Mouse (Mus musculus): ENCODE measurements at regions not wholly inside any gene's neighbourhood (a gene's known extent, or its start where the extent isn't known, plus 50 kb on each side); places are given as distances from the start of the nearest gene placed in this dataset.

DNA sequence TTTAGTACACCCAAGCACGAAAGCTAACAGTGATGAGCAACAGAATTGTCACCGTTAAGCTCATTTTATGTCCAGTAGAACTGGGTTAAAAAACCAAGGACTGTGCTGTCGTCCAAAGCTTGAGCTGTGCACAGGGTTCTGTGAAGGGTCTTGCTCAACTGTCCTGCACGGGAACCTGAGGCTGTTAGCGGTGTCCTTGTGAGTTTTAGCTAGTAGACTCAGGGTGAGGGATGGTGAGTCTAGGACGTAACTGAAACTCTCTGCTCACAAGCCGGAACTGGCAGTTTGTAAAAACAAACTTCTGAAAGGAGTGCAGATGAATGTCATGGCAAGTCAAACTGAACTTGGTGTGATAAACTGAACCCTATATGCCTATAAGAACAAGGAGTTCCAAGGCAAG lies 95.6 kb downstream of the 1700020N01Rik start:
- Histone ChIP-seq H3K36me3 (replicated peaks) (no peaks in the 10 kb centered on the region), H3K4me1 (peaks cover 12% of the 10 kb centered on the region; the same call in 1 of the 2 replicates), H3K27ac (no peak overlapping the region), H3K4me3 (replicated peaks) (no peak overlapping the region), H3K27me3 (no peaks in the 10 kb centered on the region), H3K9me3 (no peaks in the 10 kb centered on the region), H3K9ac (no peak overlapping the region), H3K4me2 (no peak overlapping the region)
- WGBS = 89% methylated on average over 7 of the region's 7 CpGs
- ATAC-seq (ENCODE audit: low FRiP score) = no peak

DNA sequence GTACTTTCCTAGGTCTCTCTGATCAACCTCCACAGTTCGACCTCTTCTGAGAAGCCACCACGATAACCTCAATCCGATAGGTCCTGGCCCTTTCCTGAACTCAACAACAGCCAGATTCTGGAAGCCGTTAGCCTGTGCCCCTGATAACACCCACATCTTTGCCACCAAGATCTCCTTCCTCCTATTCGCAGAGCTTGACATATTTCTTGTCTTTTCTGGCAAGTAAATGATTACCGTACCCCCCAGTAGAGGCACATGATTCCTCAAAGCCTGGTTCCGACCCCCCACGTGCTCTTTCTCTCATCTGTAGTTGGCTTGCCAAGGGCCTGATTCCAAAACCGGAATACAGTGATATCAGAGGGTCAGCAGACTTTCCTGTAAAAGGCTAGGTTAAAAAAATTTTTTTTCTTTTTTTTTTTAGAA lies 96.9 kb downstream of the 1700020N01Rik start:
- Histone ChIP-seq H3K36me3 (replicated peaks) (no peaks in the 10 kb centered on the region), H3K9me3 (no peaks in the 10 kb centered on the region), H3K4me3 (replicated peaks) (no peak overlapping the region), H3K4me2 (no peak overlapping the region), H3K27me3 (no peaks in the 10 kb centered on the region), H3K9ac (no peak overlapping the region), H3K27ac (no peak overlapping the region), H3K4me1 (peaks cover 9% of the 10 kb centered on the region; the same call in 1 of the 2 replicates)
- no peak for ATAC-seq (ENCODE audit: low FRiP score)
- 91% methylated on average over 9 of the region's 9 CpGs for WGBS

DNA sequence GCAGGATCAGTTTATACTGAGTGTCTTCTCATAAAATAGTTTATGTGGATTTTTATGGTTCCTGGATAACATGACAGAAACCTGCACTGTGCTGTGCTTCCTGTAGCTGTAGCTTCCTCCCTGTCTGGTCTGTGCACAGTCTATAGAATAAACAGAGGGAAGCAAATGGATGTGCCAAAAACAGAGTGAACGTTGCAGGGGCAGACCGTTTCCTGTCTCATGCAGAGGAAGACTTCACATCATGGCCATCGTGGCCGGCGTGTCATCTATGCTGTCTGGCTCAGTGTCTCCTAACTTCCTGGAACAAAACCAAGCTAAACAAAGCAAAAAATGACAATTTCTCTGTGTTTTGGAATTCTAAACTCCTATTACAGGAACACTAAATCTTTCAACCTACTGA lies 102.2 kb downstream of the 1700020N01Rik start:
- H3K4me2 ChIP-seq = no peak overlapping the region
- H3K9ac ChIP-seq = no peak overlapping the region
- H3K27ac ChIP-seq = no peak overlapping the region
- H3K9me3 ChIP-seq = no peaks in the 10 kb centered on the region
- 90% methylated on average over 5 of the region's 5 CpGs for WGBS
- no peak for ATAC-seq (ENCODE audit: low FRiP score)
- no peaks in the 10 kb centered on the region for H3K27me3 ChIP-seq
- no peak overlapping the region for H3K4me3 ChIP-seq (replicated peaks)
- H3K4me1 ChIP-seq = no peaks in the 10 kb centered on the region
- H3K36me3 ChIP-seq (replicated peaks) = no peaks in the 10 kb centered on the region

DNA sequence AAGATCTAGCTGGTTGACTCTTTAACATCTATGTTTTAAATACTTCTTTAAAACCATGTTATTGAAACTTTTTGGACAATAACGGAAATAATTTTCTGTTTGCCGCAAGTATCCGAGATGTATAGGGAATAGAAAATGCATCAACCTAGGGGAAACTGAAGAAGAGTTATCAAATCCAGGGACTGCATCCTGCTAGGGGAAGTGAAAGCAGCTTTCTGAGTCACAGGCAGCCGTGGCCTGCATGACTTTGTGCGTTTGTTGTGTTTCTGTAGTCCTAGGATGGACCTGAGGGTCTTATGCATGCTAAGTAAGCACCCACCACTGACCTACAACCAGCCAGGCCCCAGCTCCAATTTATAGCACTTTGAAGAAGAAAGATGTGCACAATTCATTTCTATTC lies 103.7 kb downstream of the 1700020N01Rik start:
- Histone ChIP-seq H3K9me3 (no peaks in the 10 kb centered on the region), H3K4me2 (no peak overlapping the region), H3K4me1 (peaks cover 4% of the 10 kb centered on the region; the same call in 1 of the 2 replicates), H3K36me3 (replicated peaks) (no peaks in the 10 kb centered on the region), H3K27ac (no peak overlapping the region), H3K4me3 (replicated peaks) (no peak overlapping the region), H3K9ac (no peak overlapping the region), H3K27me3 (no peaks in the 10 kb centered on the region)
- no peak for ATAC-seq (ENCODE audit: low FRiP score)
- WGBS = 90% methylated on average over 5 of the region's 5 CpGs

DNA sequence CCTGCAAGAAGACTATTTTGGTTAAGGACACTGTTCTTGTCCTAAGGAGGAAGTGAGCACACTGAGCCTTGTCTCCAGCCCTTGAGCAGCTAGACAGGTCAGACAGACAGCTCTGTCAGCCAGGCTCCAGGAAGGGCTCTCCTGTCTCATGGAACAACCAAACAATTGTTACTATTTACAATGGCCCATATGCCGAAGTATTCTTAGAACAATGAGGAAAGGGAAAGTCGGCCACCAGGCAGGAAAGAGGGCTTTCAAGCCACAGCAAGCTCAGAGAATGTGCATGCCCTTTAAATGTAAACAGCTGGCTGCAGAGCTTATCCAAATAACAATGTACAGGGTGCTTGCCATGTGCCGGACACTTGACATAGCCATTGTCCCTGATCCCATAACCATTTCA lies 108.6 kb downstream of the 1700020N01Rik start:
- WGBS = 18% methylated on average over 3 of the region's 3 CpGs
- H3K27ac ChIP-seq = no peak overlapping the region
- H3K36me3 ChIP-seq (replicated peaks) = no peaks in the 10 kb centered on the region
- H3K27me3 ChIP-seq = no peaks in the 10 kb centered on the region
- no peak overlapping the region for H3K4me2 ChIP-seq
- ATAC-seq (ENCODE audit: low FRiP score) = no peak
- H3K4me3 ChIP-seq (replicated peaks) = no peak overlapping the region
- no peaks in the 10 kb centered on the region for H3K9me3 ChIP-seq
- no peak overlapping the region for H3K9ac ChIP-seq
- H3K4me1 ChIP-seq = peaks cover 6% of the 10 kb centered on the region; the same call in 1 of the 2 replicates

DNA sequence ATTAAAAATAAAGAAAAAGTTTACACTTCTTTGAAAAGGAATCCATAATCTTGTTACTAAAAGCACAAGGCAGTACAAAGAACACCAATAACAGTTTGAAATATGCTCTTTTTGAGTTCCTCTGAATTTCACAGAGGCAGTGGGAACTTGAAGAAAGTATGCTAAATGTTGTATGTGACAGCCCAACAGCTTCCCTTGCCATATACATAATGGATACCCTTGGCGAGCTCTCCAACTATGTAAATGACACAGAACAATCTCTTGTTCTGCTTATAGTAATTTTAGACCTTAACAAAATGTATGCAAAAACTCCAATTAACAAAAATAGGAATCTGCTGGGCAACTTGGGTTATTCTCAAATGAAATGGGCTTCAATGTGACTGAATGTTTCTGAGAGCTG lies 109.2 kb downstream of the 1700020N01Rik start:
- WGBS = 68% methylated on average over 1 of the region's 1 CpGs
- no peak overlapping the region for H3K27ac ChIP-seq
- no peak overlapping the region for H3K4me3 ChIP-seq (replicated peaks)
- H3K9me3 ChIP-seq = no peaks in the 10 kb centered on the region
- no peak overlapping the region for H3K4me2 ChIP-seq
- peaks cover 6% of the 10 kb centered on the region; the same call in 1 of the 2 replicates for H3K4me1 ChIP-seq
- H3K9ac ChIP-seq = no peak overlapping the region
- no peaks in the 10 kb centered on the region for H3K27me3 ChIP-seq
- ATAC-seq (ENCODE audit: low FRiP score) = no peak
- no peaks in the 10 kb centered on the region for H3K36me3 ChIP-seq (replicated peaks)

DNA sequence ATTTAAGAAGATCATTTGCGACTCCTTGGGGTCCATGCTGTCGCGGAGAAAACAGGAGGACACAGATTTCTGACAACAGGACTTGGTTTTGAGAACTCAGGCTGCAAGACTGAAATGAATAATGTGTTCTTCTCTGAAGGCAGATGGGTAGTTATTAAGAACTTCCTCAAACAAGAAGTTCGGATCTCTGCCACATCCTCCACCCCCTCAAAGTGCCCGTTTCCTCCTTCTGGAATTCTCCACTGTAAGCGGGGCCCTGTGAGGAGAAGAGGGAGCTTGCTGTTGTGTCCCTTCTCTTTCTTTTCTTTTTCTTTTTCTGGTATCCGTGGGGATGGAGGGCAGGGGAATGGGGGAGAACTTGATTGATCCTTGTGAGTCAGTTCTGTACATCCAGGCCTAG lies 118.9 kb downstream of the 1700020N01Rik start:
- ATAC-seq (ENCODE audit: low FRiP score) = no peak
- Histone ChIP-seq H3K27ac (no peak overlapping the region), H3K4me2 (no peak overlapping the region), H3K9ac (no peak overlapping the region), H3K4me1 (no peaks in the 10 kb centered on the region), H3K36me3 (replicated peaks) (no peaks in the 10 kb centered on the region), H3K27me3 (no peaks in the 10 kb centered on the region; the same call in 1 of the 2 replicates), H3K4me3 (replicated peaks) (no peak overlapping the region), H3K9me3 (no peaks in the 10 kb centered on the region)
- 70% methylated on average over 7 of the region's 7 CpGs for WGBS

DNA sequence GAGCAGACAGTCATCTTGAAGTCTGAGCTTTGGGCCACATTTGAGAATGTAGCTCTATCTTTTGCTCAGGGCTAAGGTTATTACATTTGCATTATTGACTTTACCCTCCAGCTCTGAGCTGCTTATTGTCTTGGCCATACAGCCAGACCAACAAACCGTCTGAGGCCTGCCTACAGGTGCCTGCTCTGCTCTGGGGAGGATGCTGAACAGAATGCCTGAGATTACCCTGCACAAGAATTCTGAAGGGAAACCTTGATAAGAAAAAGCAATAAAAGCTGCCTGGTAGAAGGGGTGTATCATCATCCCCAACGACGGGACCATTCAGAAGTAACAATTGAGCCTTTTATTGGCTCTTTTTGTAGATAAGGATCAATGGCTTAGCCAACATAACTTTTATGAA lies 119.9 kb downstream of the 1700020N01Rik start:
- WGBS = 77% methylated on average over 3 of the region's 3 CpGs
- Histone ChIP-seq H3K9me3 (no peaks in the 10 kb centered on the region), H3K27ac (no peak overlapping the region), H3K4me1 (0 out of 2 replicates have a peak, but pooled peaks cover under 1% of the 10 kb centered on the region), H3K4me2 (no peak overlapping the region), H3K36me3 (replicated peaks) (no peaks in the 10 kb centered on the region), H3K4me3 (replicated peaks) (no peak overlapping the region), H3K27me3 (no peaks in the 10 kb centered on the region; the same call in 1 of the 2 replicates), H3K9ac (no peak overlapping the region)
- no peak for ATAC-seq (ENCODE audit: low FRiP score)

DNA sequence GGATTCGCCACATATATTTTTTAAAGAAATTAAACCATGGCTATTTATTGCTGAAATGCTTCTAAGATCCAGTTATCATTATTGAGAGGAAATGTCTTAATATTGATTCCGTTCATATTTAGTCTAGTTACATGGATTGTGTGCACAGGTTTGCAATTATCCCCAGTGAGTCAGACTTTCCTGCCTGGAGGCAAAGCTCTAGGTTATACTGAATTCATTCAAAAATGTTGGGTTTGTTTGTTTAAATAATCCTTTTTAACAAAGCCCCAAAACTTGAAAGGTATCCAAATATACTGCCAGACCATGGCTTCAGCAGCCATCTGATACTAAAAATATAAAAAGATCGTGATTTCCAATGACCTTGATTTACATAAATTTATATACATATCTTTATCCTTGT lies 122.5 kb downstream of the 1700020N01Rik start:
- no peak for ATAC-seq (ENCODE audit: low FRiP score)
- H3K36me3 ChIP-seq (replicated peaks) = no peaks in the 10 kb centered on the region
- no peaks in the 10 kb centered on the region for H3K9me3 ChIP-seq
- no peaks in the 10 kb centered on the region; the same call in 1 of the 2 replicates for H3K27me3 ChIP-seq
- peaks cover 6% of the 10 kb centered on the region; the same call in 1 of the 2 replicates for H3K4me1 ChIP-seq
- H3K4me2 ChIP-seq = no peak overlapping the region
- 91% methylated on average over 3 of the region's 3 CpGs for whole genome bisulfite sequencing
- no peak overlapping the region for H3K27ac ChIP-seq
- H3K4me3 ChIP-seq (replicated peaks) = no peak overlapping the region
- H3K9ac ChIP-seq = no peak overlapping the region

DNA sequence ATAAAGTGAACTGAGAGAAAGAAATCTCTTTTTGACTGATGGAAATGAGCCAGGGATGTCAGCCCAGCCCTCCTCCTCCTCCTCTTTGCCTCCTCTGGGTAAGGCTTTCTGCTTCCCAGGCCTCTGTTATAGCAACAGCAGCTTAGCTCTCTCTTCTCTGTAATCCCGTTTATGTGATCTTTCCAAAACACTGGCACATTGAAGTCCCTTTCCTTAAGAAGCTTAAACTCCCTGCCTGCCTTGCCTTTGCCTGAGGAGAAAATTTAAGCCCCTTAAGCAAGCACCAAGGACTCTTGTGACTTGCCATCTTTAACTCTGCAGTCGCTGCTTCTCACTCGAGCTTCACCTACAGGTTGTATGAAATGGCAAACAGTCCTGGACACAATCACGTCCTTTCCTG lies 125.2 kb downstream of the 1700020N01Rik start:
- Histone ChIP-seq H3K27ac (no peak overlapping the region), H3K27me3 (no peaks in the 10 kb centered on the region; the same call in 1 of the 2 replicates), H3K4me3 (replicated peaks) (no peak overlapping the region), H3K4me2 (no peak overlapping the region), H3K9ac (no peak overlapping the region), H3K4me1 (peaks cover 6% of the 10 kb centered on the region; the same call in 1 of the 2 replicates), H3K9me3 (no peaks in the 10 kb centered on the region), H3K36me3 (replicated peaks) (no peaks in the 10 kb centered on the region)
- 25% methylated on average over 4 of the region's 4 CpGs for WGBS
- ATAC-seq (ENCODE audit: low FRiP score) = no peak

DNA sequence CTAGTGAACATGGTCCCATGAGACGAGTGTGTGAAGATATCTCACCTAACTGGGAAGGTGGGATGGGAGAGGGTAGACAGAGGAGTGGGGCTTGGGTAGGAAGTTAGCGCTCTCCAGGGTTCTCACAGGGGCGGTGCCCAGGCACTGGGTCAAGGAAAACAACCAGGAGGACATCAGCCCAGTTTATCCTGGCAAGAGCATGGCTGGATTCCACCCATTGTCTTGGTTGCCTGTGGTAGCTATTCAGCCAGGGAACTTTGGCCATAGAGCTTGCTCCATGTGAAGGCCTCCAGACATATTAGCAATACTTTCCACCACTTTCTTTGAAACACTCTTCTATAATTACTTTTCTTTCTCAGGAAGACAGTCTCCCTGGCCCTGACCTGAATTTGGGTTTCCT lies 131.4 kb downstream of the 1700020N01Rik start:
- 80% methylated on average over 3 of the region's 3 CpGs for WGBS
- no peak overlapping the region for H3K4me3 ChIP-seq (replicated peaks)
- H3K4me2 ChIP-seq = no peak overlapping the region
- no peaks in the 10 kb centered on the region for H3K9me3 ChIP-seq
- H3K4me1 ChIP-seq = no peaks in the 10 kb centered on the region
- H3K9ac ChIP-seq = no peak overlapping the region
- H3K36me3 ChIP-seq (replicated peaks) = no peaks in the 10 kb centered on the region
- ATAC-seq (ENCODE audit: low FRiP score) = no peak
- H3K27me3 ChIP-seq = no peaks in the 10 kb centered on the region
- no peak overlapping the region for H3K27ac ChIP-seq

DNA sequence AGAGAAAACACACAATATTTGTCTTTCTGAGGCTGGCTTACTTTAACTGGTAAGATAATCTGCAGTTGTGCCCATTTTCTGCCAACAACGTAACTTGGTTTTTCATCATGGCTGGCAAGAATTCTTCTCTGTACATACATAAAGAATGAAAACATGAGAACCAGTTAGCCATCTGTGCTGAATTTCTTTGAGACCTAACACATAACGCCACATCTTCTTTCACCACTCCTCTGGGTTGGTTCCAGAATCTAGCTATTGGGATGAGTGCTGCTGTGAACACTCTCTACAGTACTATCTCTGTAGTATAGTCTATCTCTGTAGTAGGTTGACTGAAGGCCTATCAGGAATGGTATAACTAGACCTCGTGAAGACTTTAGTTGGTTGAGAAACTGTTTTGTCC lies 132.1 kb downstream of the 1700020N01Rik start:
- WGBS = 93% methylated on average over 3 of the region's 3 CpGs
- H3K27me3 ChIP-seq = no peaks in the 10 kb centered on the region
- no peak overlapping the region for H3K9ac ChIP-seq
- no peak overlapping the region for H3K27ac ChIP-seq
- no peak for ATAC-seq (ENCODE audit: low FRiP score)
- no peaks in the 10 kb centered on the region for H3K9me3 ChIP-seq
- no peaks in the 10 kb centered on the region for H3K36me3 ChIP-seq (replicated peaks)
- no peak overlapping the region for H3K4me2 ChIP-seq
- H3K4me3 ChIP-seq (replicated peaks) = no peak overlapping the region
- H3K4me1 ChIP-seq = no peaks in the 10 kb centered on the region

DNA sequence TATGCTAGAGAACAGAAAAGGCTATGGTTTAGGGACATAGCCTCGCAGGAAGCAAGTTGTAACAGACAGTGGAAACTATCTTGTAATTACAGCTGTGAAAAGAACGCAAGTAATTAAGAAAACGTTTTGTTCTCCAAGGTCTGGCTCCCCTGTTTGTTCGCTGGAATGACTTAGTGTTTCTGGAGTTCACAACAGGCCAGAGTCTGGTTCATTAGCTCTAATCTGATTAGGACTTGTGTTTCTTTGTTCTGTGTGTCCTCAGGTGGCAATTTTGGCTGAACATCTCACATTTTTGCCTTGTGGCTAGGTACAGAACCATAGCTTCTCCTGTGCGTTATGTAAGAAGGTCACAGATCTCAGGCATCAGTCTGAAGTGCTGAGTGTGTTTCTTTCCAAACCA lies 141.7 kb upstream of the Sgk1 start:
- 5% methylated on average over 5 of the region's 5 CpGs for WGBS
- no peak overlapping the region for H3K27ac ChIP-seq
- no peak overlapping the region for H3K9ac ChIP-seq
- ATAC-seq (ENCODE audit: low FRiP score) = no peak
- 0 out of 2 replicates have a peak, but pooled peaks cover 4% of the 10 kb centered on the region for H3K4me1 ChIP-seq
- no peak overlapping the region for H3K4me3 ChIP-seq (replicated peaks)
- H3K4me2 ChIP-seq = no peak overlapping the region
- H3K9me3 ChIP-seq = no peaks in the 10 kb centered on the region
- H3K36me3 ChIP-seq (replicated peaks) = no peaks in the 10 kb centered on the region
- H3K27me3 ChIP-seq = peaks cover 4% of the 10 kb centered on the region; the same call in 1 of the 2 replicates

Measured in forebrain, embryonic 12.5 days (tissue).